Comparison of ENCODE assay signal across 9 mouse cellular contexts in genomic region chr2:92187061-92187460, GRCm38 (mm10).
DNase-seq lines count a peak whose midpoint lies in the region; ATAC-seq lines count a peak whose summit lies in the region.
"Had no signal": no experiment of that assay in that cellular context is flagged by ENCODE, and none has a peak within 500 bp of the region (broad histone marks: within the 10 kb centered on the region; RNA-seq: fewer than 3 reads in every experiment).

No protein-coding gene starts in this region.

- DNase-seq in lung, adult 18-20 months, result no peak
- no peak for DNase-seq in embryonic facial prominence, embryonic 14.5 days (ENCODE audit: low spot score)
- DNase-seq in splenic B cell, adult 2 months (ENCODE audit: low read depth, low spot score), result peak; percentile 29
- no peak for DNase-seq in ovary, adult 18-20 months (ENCODE audit: low spot score)
- DNase-seq in cerebellum, adult 8-10 months, result no peak
- DNase-seq: adrenal gland, postnatal 14 days; heart, postnatal 36 days had no signal

- H3K36me3 ChIP-seq in lung, embryonic 16.5 days (ENCODE audit: control insufficient read depth, insufficient read depth, low read length), result no peaks in the 10 kb centered on the region
- no peaks in the 10 kb centered on the region for H3K36me3 ChIP-seq in embryonic facial prominence, embryonic 14.5 days (ENCODE audit: control insufficient read depth, insufficient read depth, low read length)
- no peaks in the 10 kb centered on the region for H3K36me3 ChIP-seq in intestine, embryonic 15.5 days
- H3K36me3 ChIP-seq in splenic B cell, adult 2 months (ENCODE audit: control insufficient read depth, insufficient read depth, low read length, poor library complexity, severe bottlenecking), result peaks cover 2% of the 10 kb centered on the region; the same call in 1 of the 2 replicates

- H3K9me3 ChIP-seq in lung, embryonic 16.5 days (ENCODE audit: control insufficient read depth, low read length), result no peaks in the 10 kb centered on the region
- no peaks in the 10 kb centered on the region for H3K9me3 ChIP-seq in embryonic facial prominence, embryonic 14.5 days (ENCODE audit: control insufficient read depth, low read length)
- H3K9me3 ChIP-seq in intestine, embryonic 15.5 days, result no peaks in the 10 kb centered on the region

- H3K27ac ChIP-seq in lung, embryonic 16.5 days (ENCODE audit: low read length), result no peak overlapping the region
- H3K27ac ChIP-seq in embryonic facial prominence, embryonic 14.5 days (replicated peaks; ENCODE audit: low read depth, low read length), result no peak overlapping the region
- H3K27ac ChIP-seq in intestine, embryonic 15.5 days, result no peak overlapping the region

- peaks cover 19% of the 10 kb centered on the region for H3K4me1 ChIP-seq in lung, embryonic 16.5 days (replicated peaks; ENCODE audit: control insufficient read depth, insufficient read depth, low read length)
- peaks cover 39% of the 10 kb centered on the region for H3K4me1 ChIP-seq in embryonic facial prominence, embryonic 14.5 days (ENCODE audit: control insufficient read depth, insufficient read depth, low read length)
- 0 out of 2 replicates have a peak, but pooled peaks cover 2% of the 10 kb centered on the region for H3K4me1 ChIP-seq in intestine, embryonic 15.5 days (replicated peaks)

- H3K4me2 ChIP-seq in lung, embryonic 16.5 days (ENCODE audit: low read depth, low read length), result peak overlapping the region; percentile 78
- H3K4me2 ChIP-seq in embryonic facial prominence, embryonic 14.5 days (ENCODE audit: low read depth, low read length), result peak overlapping the region; percentile 80
- peak overlapping the region; percentile 74 for H3K4me2 ChIP-seq in intestine, embryonic 15.5 days (replicated peaks)

- WGBS in lung, embryonic 16.5 days, result 53% methylated on average over 6 of the region's 6 CpGs
- WGBS in embryonic facial prominence, embryonic 14.5 days, result 65% methylated on average over 6 of the region's 6 CpGs
- WGBS in intestine, embryonic 15.5 days, result 55% methylated on average over 6 of the region's 6 CpGs

- no peak for ATAC-seq in lung, embryonic 16.5 days (ENCODE audit: low read depth)
- no peak for ATAC-seq in embryonic facial prominence, embryonic 14.5 days (ENCODE audit: low read depth)
- no peak for ATAC-seq in intestine, embryonic 15.5 days

- H3K27me3 ChIP-seq in lung, embryonic 16.5 days (ENCODE audit: control insufficient read depth, insufficient read depth, low read depth, low read length), result no peaks in the 10 kb centered on the region
- no peaks in the 10 kb centered on the region for H3K27me3 ChIP-seq in embryonic facial prominence, embryonic 14.5 days (replicated peaks; ENCODE audit: control insufficient read depth, insufficient read depth, low read length)
- no peaks in the 10 kb centered on the region for H3K27me3 ChIP-seq in intestine, embryonic 15.5 days (replicated peaks)
- H3K27me3 ChIP-seq in splenic B cell, adult 2 months (ENCODE audit: control insufficient read depth, insufficient read depth, low read length, poor library complexity, severe bottlenecking), result no peaks in the 10 kb centered on the region

- peak overlapping the region; percentile 32; the same call in 1 of the 2 replicates for H3K9ac ChIP-seq in lung, embryonic 16.5 days (ENCODE audit: low read length)
- H3K9ac ChIP-seq in embryonic facial prominence, embryonic 14.5 days (ENCODE audit: low read depth, low read length), result 0 out of 2 replicates have a peak overlapping the region, but pooled peaks have one; percentile 16
- no peak overlapping the region for H3K9ac ChIP-seq in intestine, embryonic 15.5 days

- no peak overlapping the region for H3K4me3 ChIP-seq in lung, embryonic 16.5 days (ENCODE audit: low read length)
- peak overlapping the region; percentile 84 for H3K4me3 ChIP-seq in embryonic facial prominence, embryonic 14.5 days (ENCODE audit: low read depth, low read length)
- no peak overlapping the region for H3K4me3 ChIP-seq in intestine, embryonic 15.5 days (replicated peaks)
